Mouse (Mus musculus): ENCODE measurements around the gene Marveld1. TPM values are rescaled to one million over a fixed set of nuclear protein-coding genes. Genes with fewer than 3 reads are reported as not detected.

Marveld1 gene
- polyA plus RNA-seq, 1 experiment from 2014 or later, result 17.1 TPM

DNA sequence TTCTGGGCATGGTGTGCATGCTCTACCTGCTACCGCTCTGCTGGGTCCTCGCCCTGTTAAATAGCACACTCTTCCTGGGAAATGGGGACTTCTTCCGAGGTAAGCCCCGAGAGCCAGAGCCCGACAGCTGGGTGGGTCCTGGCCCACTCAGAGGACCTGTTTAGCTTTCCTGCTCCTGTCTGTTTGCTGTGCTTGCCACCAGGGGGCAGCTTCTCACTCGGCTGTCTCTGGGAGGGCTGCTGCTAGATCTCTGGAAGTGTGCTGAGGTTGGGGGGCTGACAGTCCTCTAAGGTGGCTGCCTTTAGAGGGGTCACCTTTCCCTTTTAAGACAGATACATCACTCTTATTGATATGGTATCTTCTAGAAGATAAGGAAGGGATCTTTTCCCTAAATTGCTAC is 35.5 kb downstream of the Marveld1 start:
- no peaks in the 10 kb centered on the region for H3K27me3 ChIP-seq
- H3K9me3 ChIP-seq, result no peaks in the 10 kb centered on the region
- peaks cover 22% of the 10 kb centered on the region; the same call in 1 of the 2 replicates for H3K36me3 ChIP-seq
- no peak overlapping the region for H3K9ac ChIP-seq
- H3K4me2 ChIP-seq, result no peak overlapping the region
- ATAC-seq (ENCODE audit: borderline replicate concordance, extremely low read depth, low FRiP score, low TSS enrichment), result no peak
- H3K27ac ChIP-seq, result no peak overlapping the region
- H3K4me1 ChIP-seq, result 0 out of 2 replicates have a peak, but pooled peaks cover 2% of the 10 kb centered on the region
- H3K4me3 ChIP-seq, result no peak overlapping the region
- 58% methylated on average over 6 of the region's 6 CpGs for WGBS

- Histone ChIP-seq H3K4me1 (0 out of 2 replicates have a peak, but pooled peaks cover 9% of the 10 kb centered on the region), H3K9ac (no peak overlapping the region), H3K4me3 (no peak overlapping the region), H3K4me2 (no peak overlapping the region), H3K36me3 (peaks cover 14% of the 10 kb centered on the region; the same call in 1 of the 2 replicates), H3K9me3 (no peaks in the 10 kb centered on the region), H3K27me3 (no peaks in the 10 kb centered on the region), H3K27ac (no peak overlapping the region)
- no peak for ATAC-seq (ENCODE audit: borderline replicate concordance, extremely low read depth, low FRiP score, low TSS enrichment)
- 66% methylated on average over 4 of the region's 4 CpGs for WGBS
Observed at GRCm38 (mm10) chr19:42189735-42190134, 42.5 kb downstream of the Marveld1 start.

- Histone ChIP-seq H3K36me3 (peaks cover 11% of the 10 kb centered on the region; the same call in 1 of the 2 replicates), H3K27ac (no peak overlapping the region), H3K9ac (no peak overlapping the region), H3K4me2 (no peak overlapping the region), H3K4me1 (peaks cover 10% of the 10 kb centered on the region; the same call in 1 of the 2 replicates), H3K9me3 (no peaks in the 10 kb centered on the region), H3K4me3 (no peak overlapping the region), H3K27me3 (no peaks in the 10 kb centered on the region)
- 16% methylated on average over 5 of the region's 5 CpGs for WGBS
- no peak for ATAC-seq (ENCODE audit: borderline replicate concordance, extremely low read depth, low FRiP score, low TSS enrichment)
Observed at GRCm38 (mm10) chr19:42190494-42190893, 43.3 kb downstream of the Marveld1 start.

- Histone ChIP-seq H3K4me2 (no peak overlapping the region), H3K36me3 (peaks cover 6% of the 10 kb centered on the region; the same call in 1 of the 2 replicates), H3K9me3 (no peaks in the 10 kb centered on the region), H3K27ac (peak overlapping the region; percentile 41; the same call in 1 of the 2 replicates), H3K9ac (no peak overlapping the region), H3K4me1 (peaks cover 29% of the 10 kb centered on the region; the same call in 1 of the 2 replicates), H3K4me3 (no peak overlapping the region), H3K27me3 (peaks cover 4% of the 10 kb centered on the region; the same call in 1 of the 2 replicates)
- WGBS, result 41% methylated on average over 2 of the region's 2 CpGs
- ATAC-seq (ENCODE audit: borderline replicate concordance, extremely low read depth, low FRiP score, low TSS enrichment), result peak; percentile 37; the same call in 1 of the 2 replicates
Observed at GRCm38 (mm10) chr19:42193311-42193710, 46.1 kb downstream of the Marveld1 start.

DNA sequence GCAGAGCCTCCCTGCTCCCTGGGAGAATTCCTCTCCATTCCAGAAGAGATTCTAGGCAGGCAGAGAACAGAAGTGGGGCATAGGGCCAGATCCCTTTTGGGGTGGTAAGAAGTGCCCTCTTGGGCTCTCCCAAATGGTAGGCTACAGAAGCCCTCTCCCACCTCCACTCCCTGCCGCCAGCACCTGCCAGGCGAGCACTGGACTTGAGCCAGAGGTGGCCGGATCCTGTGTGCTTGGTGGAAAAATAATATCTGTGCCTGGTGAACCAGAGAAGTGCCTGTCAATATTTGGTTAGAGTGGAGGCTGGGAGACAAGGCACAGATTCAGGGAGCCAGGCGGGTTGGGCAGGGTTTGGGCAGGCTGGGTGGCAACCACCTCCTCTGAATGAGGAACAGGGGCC is 49.2 kb downstream of the Marveld1 start:
- WGBS, result 59% methylated on average over 4 of the region's 4 CpGs
- Histone ChIP-seq H3K9me3 (no peaks in the 10 kb centered on the region), H3K36me3 (0 out of 2 replicates have a peak, but pooled peaks cover 1% of the 10 kb centered on the region), H3K27me3 (peaks cover 34% of the 10 kb centered on the region), H3K4me2 (no peak overlapping the region), H3K9ac (no peak overlapping the region), H3K4me1 (peaks cover 32% of the 10 kb centered on the region), H3K4me3 (no peak overlapping the region), H3K27ac (peak overlapping the region; percentile 85)
- peak; percentile 52 for ATAC-seq (ENCODE audit: borderline replicate concordance, extremely low read depth, low FRiP score, low TSS enrichment)

DNA sequence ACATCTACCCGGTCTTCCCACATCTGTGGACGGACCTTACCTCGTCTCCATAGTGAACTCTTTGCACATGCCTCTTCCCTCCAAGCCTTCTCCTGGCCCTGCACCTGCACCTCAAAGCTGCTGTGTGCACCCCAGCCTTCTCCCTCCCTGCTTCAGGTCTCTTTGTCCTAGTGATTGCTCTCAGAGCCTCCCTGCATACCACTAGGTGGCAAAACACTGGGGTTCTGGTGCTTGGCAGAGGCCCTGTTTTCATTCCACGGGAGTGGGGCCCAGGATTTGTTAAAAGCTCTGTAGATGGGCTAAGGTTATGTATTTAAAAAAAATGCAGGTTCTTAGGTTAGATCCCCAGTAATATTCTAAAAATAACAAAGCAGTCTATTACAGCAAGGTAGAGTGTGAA is 49.9 kb downstream of the Marveld1 start:
- no peak overlapping the region for H3K9ac ChIP-seq
- peaks cover 41% of the 10 kb centered on the region for H3K27me3 ChIP-seq
- no peaks in the 10 kb centered on the region for H3K9me3 ChIP-seq
- H3K27ac ChIP-seq, result peak overlapping the region; percentile 85
- H3K4me2 ChIP-seq, result no peak overlapping the region
- no peak for ATAC-seq (ENCODE audit: borderline replicate concordance, extremely low read depth, low FRiP score, low TSS enrichment)
- no peaks in the 10 kb centered on the region for H3K36me3 ChIP-seq
- peaks cover 39% of the 10 kb centered on the region for H3K4me1 ChIP-seq
- no peak overlapping the region for H3K4me3 ChIP-seq
- WGBS, result 35% methylated on average over 4 of the region's 4 CpGs

- no peak for ATAC-seq (ENCODE audit: borderline replicate concordance, extremely low read depth, low FRiP score, low TSS enrichment)
- Histone ChIP-seq H3K27me3 (peaks cover 51% of the 10 kb centered on the region), H3K4me2 (no peak overlapping the region), H3K27ac (no peak overlapping the region), H3K36me3 (no peaks in the 10 kb centered on the region), H3K9me3 (no peaks in the 10 kb centered on the region), H3K9ac (no peak overlapping the region), H3K4me1 (peaks cover 37% of the 10 kb centered on the region), H3K4me3 (no peak overlapping the region)
- WGBS, result 47% methylated on average over 11 of the region's 11 CpGs
Observed at GRCm38 (mm10) chr19:42198026-42198425, 50.8 kb downstream of the Marveld1 start.

Other genes with a start within 250 kb of the Marveld1 start
- gene Pgam1, start 235.5 kb upstream of the Marveld1 start, polyA plus RNA-seq (2015; fragmentation: Nextera tagmentation; extraction: Ambion mirVana), result 619 and 635 TPM in 2 replicates
- gene Exosc1, start 214.0 kb upstream of the Marveld1 start, polyA plus RNA-seq (2015; fragmentation: Nextera tagmentation; extraction: Ambion mirVana), result 71.4 and 72.6 TPM in 2 replicates
- gene Zdhhc16, start 213.9 kb upstream of the Marveld1 start, polyA plus RNA-seq (2015; fragmentation: Nextera tagmentation; extraction: Ambion mirVana), result 88.1 and 96.2 TPM in 2 replicates
- gene Mms19, start 166.2 kb upstream of the Marveld1 start, polyA plus RNA-seq (2015; fragmentation: Nextera tagmentation; extraction: Ambion mirVana), result 29.7 and 35.3 TPM in 2 replicates
- 17.2 and 17.5 TPM in 2 replicates for gene Ubtd1, start 165.6 kb upstream of the Marveld1 start, polyA plus RNA-seq (2015; fragmentation: Nextera tagmentation; extraction: Ambion mirVana)
- gene Ankrd2, start 111.4 kb upstream of the Marveld1 start, polyA plus RNA-seq (2015; fragmentation: Nextera tagmentation; extraction: Ambion mirVana), result 0.31 and 0.58 TPM in 2 replicates
- 1.0 and 1.5 TPM in 2 replicates for gene Hoga1, start 101.8 kb upstream of the Marveld1 start, polyA plus RNA-seq (2015; fragmentation: Nextera tagmentation; extraction: Ambion mirVana)
- gene 4933411K16Rik, start 95.2 kb upstream of the Marveld1 start, polyA plus RNA-seq (2015; fragmentation: Nextera tagmentation; extraction: Ambion mirVana), result not detected in 2 replicates
- gene Morn4, start 61.0 kb upstream of the Marveld1 start, polyA plus RNA-seq (2015; fragmentation: Nextera tagmentation; extraction: Ambion mirVana), result 21.1 and 22.9 TPM in 2 replicates
- 21.7 and 26.1 TPM in 2 replicates for gene Pi4k2a, start 56.9 kb upstream of the Marveld1 start, polyA plus RNA-seq (2015; fragmentation: Nextera tagmentation; extraction: Ambion mirVana)
- gene Avpi1, start 18.3 kb upstream of the Marveld1 start, polyA plus RNA-seq (2015; fragmentation: Nextera tagmentation; extraction: Ambion mirVana), result 64.3 and 64.4 TPM in 2 replicates
- gene Zfyve27, start 16.6 kb downstream of the Marveld1 start, polyA plus RNA-seq (2015; fragmentation: Nextera tagmentation; extraction: Ambion mirVana), result 23.3 and 28.2 TPM in 2 replicates
- 0.95 and 1.1 TPM in 2 replicates for gene Sfrp5, start 54.9 kb downstream of the Marveld1 start, polyA plus RNA-seq (2015; fragmentation: Nextera tagmentation; extraction: Ambion mirVana)
- gene Golga7b, start 100.2 kb downstream of the Marveld1 start, polyA plus RNA-seq (2015; fragmentation: Nextera tagmentation; extraction: Ambion mirVana), result 0.09 and 0.10 TPM in 2 replicates